Mouse (Mus musculus) T-helper 1 cell (primary cell): ENCODE data around the gene BC048403.
"Not testable (repeated sequence)": the region's sequence is repeated elsewhere in the genome, so short reads cannot be mapped to it uniquely, and the experiment has no call there.

Source experiments
- in situ Hi-C: fragments of 300-600 bp; cut with MboI, MseI; formaldehyde crosslinking; loops from one replicate; pipeline ENCODE4 v1.15.1; 2025; ENCODE audit warnings: high pct_unique_total_duplicates

The BC048403 gene

GRCm38 (mm10) chr10:121756677-121757076, 16.9 kb downstream of the BC048403 start:
- in situ Hi-C loops: no loop called here

DNA sequence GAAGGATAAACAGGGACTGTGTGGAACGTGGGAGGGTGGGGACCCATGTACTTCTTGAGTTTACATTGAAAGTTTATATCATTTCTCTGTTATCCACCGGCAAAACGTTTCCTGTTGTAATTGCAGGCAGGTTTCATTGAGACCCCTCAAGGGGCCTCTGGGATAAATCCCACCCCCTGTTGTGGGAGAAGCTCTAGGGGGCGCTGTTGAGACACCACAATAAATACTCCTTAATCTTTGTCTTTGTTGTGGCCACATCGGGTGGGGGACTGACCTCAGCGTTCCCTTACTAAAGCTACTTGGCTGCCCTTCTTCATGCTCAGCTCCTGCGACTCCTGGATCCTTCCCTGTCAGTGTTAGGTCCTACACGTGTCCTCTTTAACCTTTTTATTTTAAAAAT, 19.4 kb downstream of the BC048403 start:
- in situ Hi-C loops: no loop called here

DNA sequence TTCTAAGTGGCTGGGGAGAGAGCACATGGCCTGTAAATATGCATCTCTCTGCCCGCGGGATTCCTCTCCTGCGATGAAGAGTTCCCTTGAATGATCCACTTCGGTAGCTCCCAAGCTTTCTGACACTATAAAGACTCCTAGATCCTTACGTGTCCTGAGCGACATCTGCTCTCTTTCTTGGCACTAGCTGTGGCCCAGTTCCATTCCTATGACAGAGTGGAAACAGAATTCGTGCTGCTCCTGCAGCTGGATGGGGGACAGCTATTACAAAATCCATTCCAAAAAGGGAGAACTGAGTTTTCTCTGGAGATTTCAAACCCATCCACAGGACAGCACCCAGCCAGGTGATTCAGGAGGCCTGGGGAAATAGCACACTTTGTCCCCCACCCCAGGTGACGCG, 22.4 kb downstream of the BC048403 start:
- in situ Hi-C loops: no loop called here

DNA sequence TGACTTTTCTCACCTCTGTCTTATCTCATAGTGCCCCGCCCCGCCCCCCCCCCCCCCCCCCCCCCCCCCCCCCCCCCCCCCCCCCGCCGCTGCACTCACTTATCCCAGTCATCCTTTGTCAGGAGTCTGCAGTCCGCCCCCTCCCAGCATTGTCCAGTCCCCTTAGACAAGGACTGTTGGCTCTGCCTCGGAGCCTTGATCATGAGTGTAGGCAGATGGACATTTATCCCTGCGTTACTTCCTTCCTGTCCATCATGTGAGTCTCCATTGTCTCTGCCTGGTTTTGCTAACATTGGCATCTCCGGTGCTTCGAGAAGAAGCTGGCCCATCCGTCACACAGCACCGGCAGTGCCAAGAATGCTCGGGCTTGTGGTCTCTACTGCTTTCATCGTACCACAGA, 23.5 kb downstream of the BC048403 start:
- in situ Hi-C loops: no loop called here

DNA sequence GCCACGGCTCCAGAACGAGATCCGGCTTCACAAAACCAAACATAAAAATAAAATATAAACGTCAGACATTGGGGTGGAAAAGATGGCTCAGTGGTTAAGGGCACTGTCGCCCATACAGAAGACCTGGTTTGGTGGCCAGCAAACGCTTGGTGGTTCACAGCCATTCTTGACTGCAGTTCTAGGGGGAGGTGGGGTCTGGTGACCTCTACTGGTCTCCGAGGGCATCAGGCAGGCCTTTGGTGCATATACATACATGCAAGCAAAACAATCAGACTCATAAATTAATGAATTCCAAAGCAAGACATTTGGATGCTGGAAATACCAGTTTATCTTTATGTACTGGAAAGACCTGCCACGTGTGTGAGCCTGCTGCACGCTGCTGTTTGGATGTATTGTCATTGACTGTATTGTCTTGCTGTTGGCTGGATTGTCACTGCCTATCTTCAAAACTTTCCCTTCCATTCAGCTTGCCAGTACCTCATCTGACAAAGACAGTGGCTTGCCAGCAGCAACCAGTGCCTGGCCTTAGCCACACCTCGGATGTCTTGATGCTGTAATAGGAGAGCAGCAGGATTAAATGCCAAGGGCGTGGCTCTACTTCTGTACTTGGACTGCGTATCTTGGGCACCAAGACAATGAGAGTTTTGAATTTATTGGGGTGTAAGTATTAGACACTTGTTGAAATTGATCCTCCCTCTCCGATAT, 24.9 kb downstream of the BC048403 start:
- in situ Hi-C loops: no loop called here

- in situ Hi-C loops: no loop called here
Observed at GRCm38 (mm10) chr10:121765174-121766057, 25.7 kb downstream of the BC048403 start.

- in situ Hi-C loops: not testable (repeated sequence)
Observed at GRCm38 (mm10) chr10:121767295-121767694, 27.6 kb downstream of the BC048403 start.

GRCm38 (mm10) chr10:121769711-121770110, 30.0 kb downstream of the BC048403 start:
- in situ Hi-C loops: no loop called here

DNA sequence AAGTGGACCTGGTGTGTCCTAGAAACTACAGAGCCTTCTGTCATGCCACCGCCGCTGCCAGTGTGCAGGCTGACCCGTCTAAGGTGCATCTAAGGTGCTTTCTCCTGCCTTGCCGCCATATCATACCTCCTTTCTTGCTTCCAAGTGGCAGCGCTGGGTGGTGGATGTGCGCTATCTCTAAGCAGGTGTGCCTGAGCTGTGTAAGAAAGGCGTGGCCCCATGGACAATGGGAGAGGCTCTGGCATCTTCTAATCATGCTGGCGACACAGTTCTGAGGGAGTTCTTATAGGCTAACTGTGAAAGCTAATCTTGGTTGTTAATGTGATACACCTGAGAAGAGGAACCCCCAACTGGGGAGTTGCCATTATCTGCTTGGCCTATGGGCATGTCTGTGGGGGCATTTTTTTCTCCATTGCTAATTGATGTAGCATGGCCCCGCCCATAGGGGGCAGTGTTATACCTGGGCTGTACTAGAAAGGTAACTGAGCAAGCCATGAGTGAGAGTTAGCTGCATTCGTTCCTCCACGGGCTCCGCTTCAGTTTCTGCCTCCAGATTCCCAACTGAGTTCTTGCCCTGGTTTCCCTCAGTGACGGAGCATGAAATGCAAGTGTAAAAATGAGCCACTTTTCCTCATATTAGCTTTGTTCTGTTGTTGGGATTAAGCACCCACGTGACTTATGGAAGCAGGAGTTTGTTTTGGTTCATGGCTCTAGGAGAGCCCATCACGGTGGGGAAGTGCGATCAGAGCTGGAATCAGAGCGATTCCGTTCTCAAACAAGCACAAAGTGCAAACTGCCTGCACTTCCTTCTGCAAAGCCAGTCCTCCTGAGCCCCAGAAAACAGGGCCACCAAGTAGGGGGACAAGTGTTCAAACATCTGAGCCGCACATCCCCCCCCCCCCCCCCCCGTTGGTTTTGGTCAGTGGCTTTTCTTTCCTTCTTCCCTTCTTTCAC, 31.2 kb downstream of the BC048403 start:
- in situ Hi-C loops: no loop called here

- in situ Hi-C loops: no loop called here
Observed at GRCm38 (mm10) chr10:121773813-121774212, 34.1 kb downstream of the BC048403 start.

GRCm38 (mm10) chr10:121775990-121776389, 36.3 kb downstream of the BC048403 start:
- in situ Hi-C loops: no loop called here

GRCm38 (mm10) chr10:121781159-121781558, 41.4 kb downstream of the BC048403 start:
- in situ Hi-C loops: no loop called here

- in situ Hi-C loops: loop anchor here (5.0 kb wide), 1 partner anchor 819 kb away; no protein-coding TSS in a partner anchor
Observed at GRCm38 (mm10) chr10:121788536-121788935, 48.8 kb downstream of the BC048403 start.

DNA sequence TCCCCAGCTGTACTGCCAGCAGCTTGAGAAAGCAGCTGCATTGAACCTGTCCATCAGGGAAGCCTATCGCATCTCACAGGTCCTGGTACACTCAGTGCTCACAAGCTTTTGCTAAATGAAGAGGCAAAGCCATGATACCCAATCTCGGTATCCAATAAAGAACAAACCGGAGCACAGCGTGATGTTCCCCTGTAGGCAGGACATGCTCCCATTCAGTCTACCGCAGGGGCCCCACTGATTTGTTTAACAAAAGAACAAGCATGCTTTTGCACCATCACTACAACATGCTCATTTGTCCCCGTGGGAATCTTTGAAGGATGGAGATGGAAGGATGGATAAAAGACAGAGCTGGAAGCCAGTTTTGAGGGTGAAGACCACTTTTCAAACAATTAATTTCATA, 50.3 kb downstream of the BC048403 start:
- in situ Hi-C loops: no loop called here

DNA sequence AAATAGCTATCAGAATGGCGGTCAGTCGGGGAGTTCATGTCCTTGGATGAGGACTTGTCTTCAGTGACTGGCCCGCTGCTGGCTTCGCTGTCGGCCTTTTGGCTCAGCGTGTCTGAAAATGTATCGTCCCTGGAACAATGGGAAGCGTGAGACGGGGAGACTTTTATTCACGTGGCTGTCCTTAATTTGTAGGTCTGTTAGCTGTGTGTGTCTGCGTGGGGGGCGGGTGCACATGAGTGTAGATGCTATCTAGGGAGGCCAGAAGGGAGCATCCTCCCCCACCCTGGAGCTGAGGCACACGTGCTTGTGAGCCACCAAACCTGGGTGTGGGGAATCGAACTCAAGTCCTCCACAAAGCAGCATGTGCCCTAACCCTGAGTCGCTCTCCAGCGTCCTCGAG, 52.9 kb downstream of the BC048403 start:
- in situ Hi-C loops: no loop called here

DNA sequence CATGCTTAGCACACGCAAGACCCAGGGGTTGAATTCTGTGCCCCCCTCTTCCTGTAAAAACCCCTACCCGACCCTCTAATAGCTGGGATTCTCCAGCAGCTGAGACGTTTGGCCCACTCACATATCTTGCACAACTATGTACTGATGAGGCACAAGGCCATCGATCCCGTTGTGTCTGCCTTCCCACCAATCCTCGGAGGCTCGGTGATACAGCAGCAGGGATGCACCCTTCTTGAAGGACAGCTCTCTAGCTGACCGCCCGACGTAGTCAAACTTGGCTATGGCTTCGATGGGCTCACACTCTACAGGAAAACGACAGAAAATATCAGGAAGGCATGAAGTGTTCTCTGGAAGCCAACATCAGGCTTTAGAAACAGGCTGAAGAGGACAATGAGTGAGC, 54.7 kb downstream of the BC048403 start:
- in situ Hi-C loops: no loop called here

- in situ Hi-C loops: no loop called here
Observed at GRCm38 (mm10) chr10:121796027-121796802, 56.5 kb downstream of the BC048403 start.

DNA sequence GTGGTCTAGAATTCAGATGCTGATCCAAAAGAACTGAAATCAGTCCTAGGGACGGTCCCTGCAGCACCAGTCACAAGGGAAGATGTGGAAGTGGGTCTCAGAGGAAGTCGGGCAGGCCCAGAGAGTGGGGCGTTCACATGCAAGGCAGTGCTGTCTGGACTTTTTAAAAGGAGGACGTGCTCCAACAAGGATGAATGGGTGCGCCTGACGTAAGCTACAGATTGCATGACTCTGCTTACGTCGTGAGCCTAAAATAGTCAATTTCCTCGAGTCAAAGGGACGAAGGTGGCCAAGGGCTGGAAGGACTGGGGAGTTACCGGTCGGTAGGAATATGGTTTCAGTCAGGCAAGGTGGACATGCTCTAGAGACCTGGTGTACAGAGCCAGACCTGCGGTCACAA, 60.3 kb downstream of the BC048403 start:
- in situ Hi-C loops: no loop called here
